Mouse (Mus musculus) spleen, adult 12 weeks (tissue): ENCODE results near the gene Mrpl4.

Experiments used
- DNase-seq: peaks from one replicate; pipeline ENCODE4 v3.0.0; 2022; ENCODE audit warnings: low spot score

The Mrpl4 gene

DNA sequence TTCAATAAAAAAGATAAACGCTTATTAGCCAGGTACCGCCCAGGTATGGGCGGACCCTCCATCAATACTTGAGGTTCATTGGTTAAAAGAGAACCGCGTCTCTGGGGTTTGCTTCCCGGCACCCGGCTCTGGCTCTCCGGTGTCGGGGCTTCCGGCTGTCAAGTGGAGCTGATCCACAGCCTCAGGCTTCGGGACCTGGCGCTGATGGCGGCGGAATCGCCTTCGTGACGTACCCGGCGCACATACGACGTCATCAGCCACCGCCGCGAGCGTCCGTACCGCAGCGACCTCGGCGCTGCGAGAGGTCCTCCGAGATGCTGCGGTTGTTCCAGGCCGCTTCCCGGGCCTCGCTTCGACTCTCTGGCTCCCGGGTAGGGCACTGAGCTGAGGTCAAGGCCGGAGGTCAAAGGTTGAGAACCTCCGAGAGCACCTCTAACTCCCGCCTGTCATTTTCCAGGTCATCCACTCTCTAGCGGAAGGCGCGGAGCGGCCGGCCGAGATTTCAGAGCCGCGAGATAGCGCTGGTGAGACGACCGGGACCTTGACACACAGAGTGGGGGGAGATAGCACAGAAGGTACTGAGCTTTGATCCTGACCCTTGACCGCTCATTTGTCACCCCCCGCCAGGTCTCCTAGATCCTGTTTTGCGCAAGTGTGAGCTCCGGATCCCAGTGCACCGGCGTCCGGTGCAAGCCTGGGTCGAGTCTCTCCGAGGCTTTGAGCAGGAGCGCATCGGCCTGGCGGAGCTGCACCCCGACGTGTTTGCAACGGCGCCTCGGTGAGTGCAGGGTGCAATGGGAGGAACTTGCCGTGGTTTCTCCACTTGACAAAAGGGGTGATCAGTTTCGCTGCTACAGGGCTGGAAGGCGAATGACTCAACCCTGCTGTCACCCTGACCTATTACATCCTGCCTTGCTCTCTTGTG, at the start of gene Mrpl4:
Mrpl4 (plus strand) TSS at position 112 of the 925 bp plus-strand sequence.
- DNase-seq = peak; percentile 80

GRCm38 (mm10) chr9:20956989-20957388, 45.5 kb upstream of the Mrpl4 start:
- DNase-seq = no peak

DNA sequence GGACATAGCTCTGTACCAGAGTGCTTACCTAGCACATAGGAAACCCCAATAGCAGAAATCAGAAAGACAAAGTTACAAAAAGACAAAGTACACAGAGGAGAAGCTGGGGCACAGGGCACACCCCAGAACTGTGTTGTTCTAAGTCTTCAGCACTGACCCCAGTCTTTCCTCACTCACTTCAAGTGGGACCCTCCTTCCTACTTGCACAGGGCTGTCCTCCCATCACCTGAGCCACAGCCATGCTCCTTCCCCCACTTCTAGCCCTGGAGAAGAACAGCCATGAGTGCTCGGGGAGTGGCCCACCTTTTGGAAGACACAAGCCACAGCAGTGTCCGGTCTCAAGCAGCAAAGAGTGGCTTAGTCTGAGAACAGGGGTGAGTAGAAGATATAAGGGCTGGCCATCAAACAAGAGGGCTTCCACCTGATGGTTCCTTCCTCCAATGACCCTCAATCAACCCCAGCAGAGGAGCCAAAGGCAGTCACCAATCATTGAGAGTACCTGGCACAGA, 43.1 kb upstream of the Mrpl4 start, which contains the start of gene Dnmt1:
Dnmt1 (minus strand) TSS at position 459 of the 509 bp plus-strand sequence.
- DNase-seq = no peak

- DNase-seq = no peak
These were observed 41.0 kb upstream of the Mrpl4 start for GRCm38 (mm10) chr9:20961557-20961956.

GRCm38 (mm10) chr9:20965606-20966005, 36.9 kb upstream of the Mrpl4 start:
- DNase-seq = no peak

DNA sequence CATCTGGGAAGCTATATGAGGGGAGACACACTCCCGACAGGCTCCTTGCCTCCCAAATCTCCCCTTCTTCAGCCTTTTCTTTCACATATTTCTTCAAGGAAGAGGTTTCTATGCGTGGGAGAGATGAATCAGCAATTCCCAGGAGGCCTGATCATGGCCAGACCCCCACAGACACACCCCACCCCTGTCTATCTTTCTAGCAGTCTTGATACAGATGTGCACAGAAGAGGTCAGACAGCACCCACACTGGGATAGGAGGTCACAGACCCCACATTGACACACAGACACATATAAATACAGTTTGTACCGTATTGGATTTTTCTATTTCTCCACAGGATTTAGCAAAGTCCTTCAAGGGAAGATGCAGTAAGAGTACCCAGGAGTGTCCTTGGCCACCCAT, 36.5 kb upstream of the Mrpl4 start:
- DNase-seq = no peak

- DNase-seq = no peak
These were observed 35.8 kb upstream of the Mrpl4 start for GRCm38 (mm10) chr9:20966747-20967146.

DNA sequence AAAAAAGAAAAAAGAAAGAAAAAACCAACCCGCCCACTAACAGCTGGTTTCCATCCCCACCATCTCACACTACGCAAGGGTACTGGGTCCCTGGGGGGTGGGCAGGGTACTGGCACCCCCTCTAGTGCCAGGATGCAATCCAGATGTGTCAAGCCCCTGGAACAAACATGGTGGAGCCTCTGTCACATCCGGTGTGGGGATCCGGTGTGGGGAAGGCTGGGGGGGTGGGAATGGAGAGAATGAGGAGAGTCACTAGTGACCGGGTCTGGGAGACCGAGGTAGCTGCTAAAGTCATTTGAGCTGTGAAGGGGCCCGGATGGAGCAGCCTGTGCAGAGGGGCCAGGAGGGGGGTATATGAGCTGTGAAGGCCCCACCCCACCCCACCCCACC, 30.8 kb upstream of the Mrpl4 start:
- no peak for DNase-seq

GRCm38 (mm10) chr9:20972141-20972992, 30.2 kb upstream of the Mrpl4 start:
- DNase-seq = no peak

DNA sequence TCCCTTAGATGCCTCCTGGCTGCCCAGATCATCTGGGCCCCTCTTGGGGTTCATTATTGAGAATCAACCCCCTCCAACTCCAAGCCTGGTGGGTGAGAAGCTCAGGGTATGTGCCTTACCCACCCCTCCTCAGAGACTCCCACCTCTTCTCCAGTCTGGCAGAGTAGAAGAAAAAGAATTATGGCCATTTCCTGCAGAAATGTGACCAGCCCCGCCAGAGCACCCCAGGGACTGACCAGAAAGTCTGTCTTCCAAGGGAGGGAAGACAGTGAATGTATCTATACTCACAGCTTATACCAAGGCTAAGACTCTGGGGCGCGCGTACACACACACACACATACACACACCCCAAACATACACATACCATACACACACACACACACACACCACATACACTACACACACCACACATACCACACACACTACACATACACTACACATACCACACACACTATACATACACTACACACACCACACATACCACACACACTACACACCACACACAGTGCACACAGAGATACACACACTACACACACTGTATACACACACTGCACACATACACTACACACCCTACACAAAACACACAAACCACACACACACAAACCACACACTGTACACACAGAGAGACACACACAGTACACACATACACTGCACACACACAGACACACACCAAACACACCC, 29.4 kb upstream of the Mrpl4 start:
- no peak for DNase-seq

- no peak for DNase-seq
These were observed 28.9 kb upstream of the Mrpl4 start for GRCm38 (mm10) chr9:20973682-20974075.

GRCm38 (mm10) chr9:20975431-20976215, 26.9 kb upstream of the Mrpl4 start:
- DNase-seq = no peak

GRCm38 (mm10) chr9:20976216-20976960, 26.1 kb upstream of the Mrpl4 start, which contains the start of gene S1pr2:
Gene S1pr2, minus strand, starts transcription at chr9:20976781.
- peak; percentile 27 for DNase-seq

- DNase-seq = no peak
These were observed 25.4 kb upstream of the Mrpl4 start for GRCm38 (mm10) chr9:20976961-20977689.

GRCm38 (mm10) chr9:20978409-20979095, 24.0 kb upstream of the Mrpl4 start:
- no peak for DNase-seq

GRCm38 (mm10) chr9:20979181-20979580, 23.4 kb upstream of the Mrpl4 start:
- no peak for DNase-seq

GRCm38 (mm10) chr9:20979769-20980168, 22.8 kb upstream of the Mrpl4 start:
- DNase-seq = no peak

- no peak for DNase-seq
These were observed 20.4 kb upstream of the Mrpl4 start for GRCm38 (mm10) chr9:20982171-20982570.

GRCm38 (mm10) chr9:20983169-20983568, 19.4 kb upstream of the Mrpl4 start:
- DNase-seq = no peak
